Mouse (Mus musculus) embryo, embryonic 10 days (tissue): Measurements from ENCODE around the gene Rhbg.
"Not testable (repeated sequence)": the region's sequence is repeated elsewhere in the genome, so short reads cannot be mapped to it uniquely, and the experiment has no call there.

Source experiments
- DNase-seq: peaks from one replicate; pipeline ENCODE4 v3.0.0-alpha.2; 2015; ENCODE audit warnings: low spot score

Gene Rhbg

GRCm38 (mm10) chr3:88254268-88254926, at the start of gene Rhbg:
TSS of gene Rhbg (minus strand) at chr3:88254709.
- DNase-seq, result no peak

GRCm38 (mm10) chr3:88299172-88299571, 44.7 kb upstream of the Rhbg start:
- no peak for DNase-seq

DNA sequence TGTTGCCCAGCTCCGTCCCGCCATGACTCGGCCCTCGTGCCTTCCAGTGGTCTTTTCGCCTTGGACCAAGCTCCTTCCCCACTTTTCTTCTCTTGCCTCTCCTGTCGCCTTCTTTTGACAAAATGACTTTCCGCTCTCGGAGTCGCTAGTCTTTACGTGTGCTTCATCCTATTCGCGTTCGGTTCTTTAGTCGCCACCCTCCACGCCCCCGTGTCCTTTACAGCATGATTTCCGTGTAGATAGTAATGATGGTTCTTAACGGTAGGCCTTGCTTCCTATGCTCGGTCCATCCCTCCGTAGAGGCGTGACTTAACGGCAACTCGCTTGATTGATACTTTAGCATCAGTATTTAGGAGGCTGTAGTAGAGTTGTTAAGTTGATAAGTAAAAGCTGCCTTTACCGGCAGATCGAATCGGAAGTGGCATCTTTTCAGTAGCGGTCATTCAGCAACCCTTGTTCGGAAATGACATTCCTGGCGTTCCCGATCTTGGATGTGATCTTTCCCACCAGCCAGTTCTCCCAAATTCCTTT, 42.9 kb upstream of the Rhbg start:
- no peak for DNase-seq

GRCm38 (mm10) chr3:88296561-88297318, 42.2 kb upstream of the Rhbg start, which contains the start of the genes Tsacc and Cct3:
TSS of gene Tsacc (minus strand) at chr3:88296999.
TSS of gene Cct3 (plus strand) at chr3:88297116.
- DNase-seq, result peak; percentile 98

DNA sequence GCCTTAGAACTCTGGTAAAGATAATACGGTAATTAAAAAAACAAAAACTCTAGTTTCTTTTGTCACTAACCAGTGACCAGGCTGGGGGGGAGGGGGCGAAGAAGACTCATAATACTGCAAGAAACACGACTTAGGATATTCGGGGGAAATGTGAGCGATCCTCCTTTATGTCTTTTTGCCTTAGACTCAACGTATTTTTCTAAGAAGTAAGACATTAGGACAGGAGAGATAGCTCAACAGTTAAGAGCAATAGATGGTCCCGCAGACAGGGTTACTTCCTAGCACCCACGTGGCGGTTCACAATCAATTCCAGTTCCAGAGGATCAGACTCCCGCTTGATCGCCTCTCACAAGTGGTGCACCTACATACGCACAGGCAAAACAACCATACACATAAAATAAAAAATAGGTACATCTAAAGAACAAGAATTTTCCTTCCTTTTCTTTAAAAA, 41.6 kb upstream of the Rhbg start:
- DNase-seq, result no peak

DNA sequence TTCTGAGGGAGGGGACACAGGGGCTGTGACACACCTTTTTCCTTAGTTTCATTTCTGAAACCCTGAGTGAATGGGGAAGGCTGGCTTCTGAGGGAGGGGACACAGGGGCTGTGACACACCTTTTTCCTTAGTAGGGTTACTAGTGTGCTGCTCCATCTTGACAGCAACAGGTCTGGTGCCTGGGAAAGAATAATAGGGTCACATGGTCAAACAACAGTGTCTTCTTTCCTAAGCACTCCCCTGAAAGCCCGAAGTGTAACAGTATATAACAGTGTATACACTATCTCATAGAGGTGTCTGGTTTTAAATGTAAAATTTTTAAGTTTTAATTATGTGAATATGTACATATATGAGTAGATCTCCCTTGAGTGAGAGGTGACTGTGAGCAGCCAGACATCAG, 40.8 kb upstream of the Rhbg start:
- not testable (repeated sequence) for DNase-seq

DNA sequence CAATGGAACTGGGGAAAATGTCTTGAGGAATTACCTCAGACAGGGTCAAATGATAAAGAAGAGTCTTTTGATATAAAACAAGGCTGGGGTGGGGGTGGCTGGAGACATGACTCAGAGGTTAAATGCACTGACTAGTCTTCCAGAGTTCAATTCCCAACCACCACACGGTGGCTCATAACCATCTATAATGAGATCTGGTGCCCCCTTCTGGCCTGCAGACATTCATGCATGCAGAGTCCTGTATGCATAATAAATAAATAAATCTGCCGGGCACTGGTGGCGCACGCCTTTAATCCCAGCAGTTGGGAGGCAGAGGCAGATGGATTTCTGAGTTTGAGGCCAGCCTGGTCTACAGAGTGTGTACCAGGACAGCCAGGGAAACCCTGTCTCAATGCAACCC, 37.5 kb upstream of the Rhbg start:
- DNase-seq, result peak; percentile 33

- DNase-seq, result not testable (repeated sequence)
These were observed 33.7 kb upstream of the Rhbg start for GRCm38 (mm10) chr3:88288133-88288713.

DNA sequence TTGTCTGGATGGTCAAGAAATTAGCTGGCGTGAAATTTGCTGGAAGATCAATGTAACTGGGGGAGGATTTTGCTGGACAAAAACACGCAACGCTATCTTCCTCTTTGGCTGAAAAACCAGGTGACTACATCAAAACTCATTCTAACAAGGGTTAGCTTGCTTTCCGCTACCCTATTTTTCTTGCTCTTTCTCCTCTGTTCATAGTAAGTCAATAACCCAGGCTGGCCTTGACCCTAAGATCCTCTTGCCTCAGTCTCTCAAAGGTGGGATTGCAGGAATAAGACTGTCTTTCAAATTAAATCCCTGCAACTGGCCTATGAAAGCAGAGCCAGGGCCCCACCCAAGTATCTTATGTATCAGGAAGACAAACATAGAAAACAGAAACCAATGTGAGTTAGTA, 32.6 kb upstream of the Rhbg start, which contains the start of gene Gm38392:
Gm38392 (minus strand) TSS at position 101 of the 400 bp plus-strand sequence.
- DNase-seq, result no peak

DNA sequence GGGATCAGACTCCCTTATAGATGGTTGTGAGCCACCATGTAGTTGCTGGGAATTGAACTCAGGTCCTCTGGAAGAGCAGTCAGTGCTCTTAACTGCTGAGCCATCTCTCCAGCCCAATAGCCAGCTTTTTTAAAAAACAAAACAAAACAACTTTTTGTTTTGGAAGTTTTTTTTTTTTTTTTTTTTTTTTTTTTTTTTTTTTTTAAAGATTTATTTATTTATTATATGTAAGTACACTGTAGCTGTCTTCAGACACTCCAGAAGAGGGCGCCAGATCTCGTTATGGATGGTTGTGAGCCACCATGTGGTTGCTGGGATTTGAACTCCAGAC, 31.0 kb upstream of the Rhbg start:
- not testable (repeated sequence) for DNase-seq

DNA sequence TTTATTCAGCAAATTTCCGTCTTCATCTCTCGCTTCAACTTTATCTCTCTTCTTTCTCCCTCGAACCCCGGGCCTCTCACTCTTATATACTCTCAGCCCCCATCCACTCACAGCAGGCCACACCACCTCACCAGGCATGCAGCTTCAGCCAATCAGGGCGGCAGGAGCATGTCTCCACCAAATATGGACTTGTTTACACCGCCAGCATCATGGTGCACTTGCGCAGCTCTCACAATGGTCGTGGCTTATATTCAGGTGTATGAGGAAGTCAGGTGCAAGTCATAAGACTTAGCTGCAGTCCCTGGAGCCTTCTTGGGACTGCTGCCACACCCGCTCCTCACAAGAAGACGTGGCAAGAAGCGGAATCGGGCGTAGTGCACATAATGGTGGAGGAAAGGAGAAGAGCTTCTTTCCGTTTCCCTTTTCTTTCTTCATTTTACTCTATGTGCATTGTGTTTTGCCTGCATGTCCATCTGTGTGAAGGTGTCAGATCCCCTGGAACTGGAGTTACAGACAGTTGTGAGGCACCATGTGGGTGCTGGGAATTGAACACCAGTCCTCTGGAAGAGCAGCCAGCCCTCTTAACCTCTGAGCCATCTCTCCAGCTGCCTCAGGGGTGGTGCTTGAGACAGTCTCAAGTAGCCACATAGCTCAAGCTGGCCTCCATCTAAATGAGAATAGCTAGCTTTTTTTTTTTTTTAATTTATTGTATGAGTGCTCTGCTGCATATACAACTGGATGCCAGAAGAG, 30.5 kb upstream of the Rhbg start:
- not testable (repeated sequence) for DNase-seq

- not testable (repeated sequence) for DNase-seq
These were observed 26.8 kb upstream of the Rhbg start for GRCm38 (mm10) chr3:88281141-88281916.

GRCm38 (mm10) chr3:88280035-88280434, 25.5 kb upstream of the Rhbg start:
- no peak for DNase-seq

- peak; percentile 44 for DNase-seq
These were observed 22.1 kb upstream of the Rhbg start for GRCm38 (mm10) chr3:88276529-88277143.

DNA sequence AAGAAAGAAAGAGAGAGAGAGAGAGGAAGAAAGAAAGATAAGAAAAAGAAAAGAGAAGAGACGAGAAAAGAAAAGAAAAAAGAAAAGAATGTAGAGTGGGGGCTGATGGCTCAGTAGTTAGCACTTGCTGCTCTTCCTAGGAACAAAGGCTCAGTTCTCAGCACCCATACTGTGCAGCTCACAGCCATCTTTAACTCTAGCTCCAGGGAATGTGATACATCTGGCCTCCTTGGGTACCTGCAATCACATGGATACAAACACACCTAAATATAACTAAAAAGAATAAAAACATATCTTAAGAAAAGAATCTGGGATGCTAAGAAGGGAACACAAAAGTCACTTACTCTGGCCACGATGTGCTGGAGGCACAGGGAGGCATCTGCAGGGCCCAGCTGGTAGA, 21.6 kb upstream of the Rhbg start:
- DNase-seq, result no peak

DNA sequence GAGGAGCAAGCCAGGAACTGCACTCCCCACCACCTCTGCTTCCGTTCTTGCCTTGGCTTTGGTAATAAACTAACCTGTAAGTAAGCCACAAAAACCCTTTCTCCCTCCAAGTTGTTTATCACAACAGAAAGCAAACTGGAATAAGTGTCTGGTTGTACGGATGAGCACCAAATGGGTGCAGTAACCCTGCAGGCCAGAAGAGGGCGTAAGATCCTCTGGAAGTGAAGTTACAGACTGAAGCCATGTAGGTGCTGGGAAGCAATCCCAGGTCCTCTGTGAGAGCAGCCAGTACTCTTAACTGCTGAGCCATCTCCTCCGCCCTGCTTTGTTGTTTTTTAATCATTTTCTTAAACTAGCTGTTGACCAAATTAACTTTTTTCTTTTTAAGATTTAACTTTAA, 19.5 kb upstream of the Rhbg start:
- no peak for DNase-seq

- no peak for DNase-seq
These were observed 17.4 kb upstream of the Rhbg start for GRCm38 (mm10) chr3:88271859-88272258.

- DNase-seq, result not testable (repeated sequence)
These were observed 16.8 kb upstream of the Rhbg start for GRCm38 (mm10) chr3:88271298-88271697.

DNA sequence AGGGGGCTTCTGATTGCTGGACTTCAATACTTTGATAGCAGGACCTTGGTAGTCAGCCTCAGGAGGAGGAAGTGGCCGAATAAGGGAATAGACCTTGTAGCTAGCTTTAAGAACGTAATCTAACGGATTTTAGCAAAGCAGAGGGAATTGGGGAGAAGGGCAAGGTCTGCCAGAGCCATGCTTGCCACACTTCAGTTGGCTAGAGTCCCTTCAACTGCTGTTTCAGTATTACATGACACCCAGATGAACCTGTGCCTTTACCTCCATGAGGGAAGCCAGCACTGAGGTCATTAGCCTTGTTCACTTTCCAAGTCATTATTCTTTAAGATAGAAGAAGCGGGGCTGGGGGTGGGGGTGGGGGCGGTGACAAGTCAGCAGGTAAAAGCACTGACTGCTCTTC, 14.5 kb upstream of the Rhbg start:
- no peak for DNase-seq

- not testable (repeated sequence) for DNase-seq
These were observed 13.5 kb upstream of the Rhbg start for GRCm38 (mm10) chr3:88268014-88268413.

DNA sequence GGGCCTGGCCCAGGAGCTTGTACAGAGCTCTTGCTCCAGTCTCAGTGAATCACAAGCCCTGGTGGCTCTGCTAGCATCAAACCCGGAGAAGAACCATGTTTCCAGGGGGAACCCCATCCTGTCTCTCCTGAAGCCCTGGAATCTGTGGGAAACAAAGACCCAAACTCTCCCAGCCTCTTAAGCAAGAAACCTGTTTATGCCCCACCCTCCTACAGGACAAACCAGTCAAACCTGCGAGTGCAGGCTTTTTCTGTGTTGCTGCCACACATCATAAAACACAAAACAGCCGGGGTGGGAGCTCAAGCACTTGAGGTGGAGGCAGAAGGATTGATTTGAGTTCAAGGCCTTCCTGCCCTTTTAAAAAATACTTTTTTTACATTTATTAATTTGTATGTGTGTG, 7.8 kb upstream of the Rhbg start:
- DNase-seq, result no peak
